Mouse (Mus musculus) hindlimb bud, embryonic 11.5 days (tissue): ENCODE measurements around the gene Slc25a33.
"Not testable (repeated sequence)": the region's sequence is repeated elsewhere in the genome, so short reads cannot be mapped to it uniquely, and the experiment has no call there.

Source experiments
- DNase-seq: peaks from one replicate; pipeline ENCODE4 v3.0.0-alpha.2; 2012; ENCODE audit warnings: low read depth, low spot score; ENCODE audit errors: extremely low spot score

The Slc25a33 gene

GRCm38 (mm10) chr4:149759517-149759916 lies 14.6 kb downstream of the Slc25a33 start:
- DNase-seq: no peak

GRCm38 (mm10) chr4:149758423-149758822 lies 15.7 kb downstream of the Slc25a33 start:
- DNase-seq: no peak

GRCm38 (mm10) chr4:149756546-149756945 lies 17.5 kb downstream of the Slc25a33 start:
- not testable (repeated sequence) for DNase-seq

GRCm38 (mm10) chr4:149752836-149753235 lies 21.2 kb downstream of the Slc25a33 start:
- no peak for DNase-seq

- DNase-seq: no peak
Measured at GRCm38 (mm10) chr4:149752124-149752799, 21.8 kb downstream of the Slc25a33 start.

GRCm38 (mm10) chr4:149750671-149751070 lies 23.4 kb downstream of the Slc25a33 start:
- no peak for DNase-seq

- not testable (repeated sequence) for DNase-seq
Measured at GRCm38 (mm10) chr4:149749663-149750015, 24.4 kb downstream of the Slc25a33 start.

- no peak for DNase-seq
Measured at GRCm38 (mm10) chr4:149749003-149749662, 24.9 kb downstream of the Slc25a33 start.

GRCm38 (mm10) chr4:149744119-149744518 lies 30.0 kb downstream of the Slc25a33 start:
- DNase-seq: no peak

- DNase-seq: no peak
Measured at GRCm38 (mm10) chr4:149742011-149742530, 32.0 kb downstream of the Slc25a33 start.

- no peak for DNase-seq
Measured at GRCm38 (mm10) chr4:149740301-149740700, 33.8 kb downstream of the Slc25a33 start.

GRCm38 (mm10) chr4:149739478-149739877 lies 34.6 kb downstream of the Slc25a33 start:
- DNase-seq: no peak

GRCm38 (mm10) chr4:149737383-149738324 lies 36.4 kb downstream of the Slc25a33 start, which contains the start of gene Tmem201:
Tmem201 (minus strand) TSS chr4:149738044.
- peak; percentile 80 for DNase-seq

GRCm38 (mm10) chr4:149736581-149736980 lies 37.5 kb downstream of the Slc25a33 start:
- no peak for DNase-seq

GRCm38 (mm10) chr4:149735624-149736250 lies 38.3 kb downstream of the Slc25a33 start:
- no peak for DNase-seq

GRCm38 (mm10) chr4:149734730-149735475 lies 39.2 kb downstream of the Slc25a33 start:
- no peak for DNase-seq

GRCm38 (mm10) chr4:149734246-149734645 lies 39.8 kb downstream of the Slc25a33 start:
- DNase-seq: no peak

- no peak for DNase-seq
Measured at GRCm38 (mm10) chr4:149733748-149734147, 40.3 kb downstream of the Slc25a33 start.

GRCm38 (mm10) chr4:149732800-149733199 lies 41.3 kb downstream of the Slc25a33 start:
- no peak for DNase-seq

- no peak for DNase-seq
Measured at GRCm38 (mm10) chr4:149732313-149732712, 41.8 kb downstream of the Slc25a33 start.
